Mouse (Mus musculus) heart, adult 9 months (tissue): Measurements from ENCODE around the gene Wdr41.

Source experiments
- DNase-seq, 2 experiments: peaks; one replicate each; pipeline ENCODE4 v3.0.0; 2022; ENCODE audit warnings: low spot score in 2 of 2

Wdr41 gene

DNA sequence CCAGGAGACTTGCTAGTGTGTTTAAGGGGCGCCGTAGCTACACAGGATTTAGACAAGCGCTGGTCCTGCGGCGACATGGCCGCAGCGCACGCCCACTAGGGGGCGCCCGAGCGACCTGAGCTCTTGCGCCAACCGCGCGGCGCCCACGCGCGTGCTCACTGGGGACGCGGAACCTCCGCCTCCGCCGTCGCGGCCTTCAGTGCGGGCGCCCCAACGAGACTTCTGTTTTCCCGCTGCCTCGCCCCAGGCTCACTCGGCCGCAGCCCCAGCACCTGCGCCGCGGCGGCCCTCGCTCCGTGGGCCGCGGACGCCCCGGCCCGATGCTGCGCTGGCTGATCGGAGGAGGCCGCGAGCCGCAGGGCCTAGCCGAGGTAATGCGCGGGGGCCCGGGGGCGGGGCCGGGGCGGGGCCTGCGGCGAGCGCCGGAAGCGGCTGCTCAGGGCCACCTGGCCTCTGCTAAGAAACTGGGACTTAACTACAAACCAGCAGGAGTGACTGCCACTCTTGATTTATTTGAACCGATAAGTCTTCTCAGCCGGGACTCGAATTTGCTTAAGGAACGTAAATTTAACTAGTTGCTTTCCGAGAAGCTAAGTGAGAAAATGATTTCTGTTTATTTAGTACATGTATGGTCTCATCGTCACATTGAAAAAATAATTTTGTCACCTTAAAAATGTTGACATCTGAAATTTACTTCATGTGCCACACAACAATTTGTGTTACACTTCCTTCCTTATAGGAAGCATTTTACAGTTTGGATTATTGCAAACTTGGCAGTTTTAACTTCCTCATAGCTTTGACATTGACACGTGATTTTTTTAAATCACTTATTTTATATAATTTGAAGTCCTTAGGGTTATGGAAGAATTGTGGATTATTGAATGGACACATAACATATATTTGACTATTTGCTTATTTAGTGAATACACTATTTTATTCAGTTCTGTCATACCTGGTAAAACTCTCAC is at the start of gene Wdr41:
Wdr41 (plus strand) TSS at position 126 of the 968 bp plus-strand sequence.
- DNase-seq = peak; percentile 83 to 91

DNA sequence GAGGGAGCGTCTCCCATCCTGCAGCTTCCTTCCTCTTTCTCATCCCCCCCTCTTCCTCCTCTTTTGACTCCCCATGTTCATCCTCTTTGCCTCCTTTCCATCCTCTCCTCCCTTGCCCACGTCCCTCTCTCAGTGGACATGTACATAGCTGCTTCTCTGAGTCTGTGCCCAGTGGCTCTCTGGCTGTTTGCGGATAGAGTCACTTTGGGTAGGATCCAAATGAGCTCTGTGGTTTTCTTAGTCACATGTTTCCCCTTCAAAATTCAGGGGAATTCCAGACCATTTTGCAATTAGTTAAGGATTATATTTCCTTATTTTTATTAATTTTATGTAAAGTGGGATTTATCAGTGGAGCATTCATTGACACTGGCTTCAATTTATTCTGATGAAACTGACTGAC is 48.1 kb upstream of the Wdr41 start:
- no peak for DNase-seq

DNA sequence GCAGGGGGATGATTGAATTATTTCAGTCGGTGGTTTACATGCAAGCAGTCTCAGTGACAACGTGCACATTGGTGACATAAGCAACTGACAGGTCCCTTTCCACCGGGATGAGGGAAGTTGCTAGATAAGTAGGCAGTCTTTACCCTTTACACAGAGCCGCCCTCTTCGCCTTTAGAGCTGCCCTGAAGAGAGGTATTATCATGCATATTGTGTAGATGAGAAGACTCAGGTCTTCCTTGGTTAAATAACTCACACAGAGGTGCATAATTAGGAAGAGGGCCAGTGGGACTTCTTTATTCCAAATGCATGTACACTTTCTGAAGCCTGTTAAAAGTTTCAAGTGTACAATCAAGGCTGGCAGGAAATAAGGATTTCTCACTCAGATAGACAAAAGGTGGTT is 37.7 kb upstream of the Wdr41 start:
- DNase-seq = no peak

DNA sequence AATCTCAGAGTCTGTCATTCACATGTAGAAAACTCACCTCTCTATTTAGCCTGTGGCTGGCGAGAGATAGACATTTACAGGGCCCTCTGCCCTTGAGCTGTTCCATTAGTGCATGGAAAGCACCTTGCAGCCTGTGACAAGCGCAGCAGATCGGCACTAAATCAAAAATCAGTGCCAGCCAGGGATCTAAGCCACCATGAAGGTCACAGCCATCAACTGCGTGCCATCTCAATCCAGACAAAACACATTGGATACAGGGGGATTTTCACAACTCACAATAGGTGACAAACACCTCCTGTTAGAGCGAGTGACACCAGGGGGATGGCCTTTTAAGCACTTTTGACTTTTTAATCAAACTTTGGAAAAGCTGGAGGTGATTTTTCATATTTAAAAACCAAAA is 36.0 kb upstream of the Wdr41 start:
- DNase-seq = no peak

DNA sequence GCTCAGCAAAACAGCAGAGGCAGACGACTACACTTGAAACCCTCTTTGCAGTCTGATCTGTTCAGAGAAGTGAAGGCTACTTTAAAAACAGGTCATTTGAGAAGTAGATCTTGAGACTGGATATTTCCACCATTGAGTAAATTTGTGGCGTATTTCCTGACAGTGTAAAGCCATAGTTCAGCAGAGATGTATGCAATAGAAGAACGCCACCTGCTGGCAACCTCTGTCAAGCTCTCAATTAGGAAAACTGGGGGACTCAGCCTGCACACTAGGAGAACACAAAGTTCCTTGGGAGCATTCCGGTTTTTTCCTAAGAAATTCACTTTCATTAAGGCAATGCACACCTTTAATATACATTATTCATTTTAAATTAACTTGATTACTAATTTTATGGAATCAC is 34.9 kb upstream of the Wdr41 start:
- DNase-seq = peak in 1 of 2 experiments; percentile 36

DNA sequence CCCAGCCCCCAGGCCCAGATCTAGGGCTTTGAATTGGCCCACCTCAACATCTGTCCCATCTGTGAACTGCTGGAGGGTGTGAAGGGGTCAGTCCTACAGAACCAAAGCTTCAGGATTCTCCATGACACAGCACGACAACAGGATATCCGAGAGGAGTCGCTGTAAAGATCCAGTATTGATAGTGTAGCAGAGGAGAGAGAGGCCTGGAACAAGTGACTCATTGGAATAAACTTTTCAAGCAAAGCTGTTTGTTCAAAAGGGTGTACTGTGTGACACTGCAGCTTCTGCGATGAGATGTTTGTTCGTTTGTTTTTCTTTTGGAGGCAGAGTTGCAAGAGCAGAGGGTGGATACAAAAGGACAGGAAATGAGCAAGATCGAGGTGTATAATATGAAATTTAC is 20.2 kb upstream of the Wdr41 start:
- no peak for DNase-seq

DNA sequence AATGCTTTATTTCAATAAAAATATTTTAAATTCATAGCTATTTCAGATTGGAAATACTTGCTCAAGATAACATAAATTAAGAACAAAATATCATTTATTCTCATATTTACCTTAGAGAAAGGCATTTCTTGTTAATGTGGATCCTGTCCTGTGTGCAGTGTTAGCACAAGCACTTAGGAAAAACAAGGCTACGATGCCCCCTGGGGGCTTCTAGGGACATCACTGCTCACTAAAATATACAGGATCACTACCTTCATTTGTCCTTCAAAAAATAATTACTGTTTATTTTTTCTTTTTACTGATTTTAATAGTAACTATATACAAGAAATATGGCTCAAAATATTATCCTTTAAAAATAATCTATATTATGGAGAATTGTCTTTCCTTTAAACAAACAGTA is 18.2 kb upstream of the Wdr41 start:
- no peak for DNase-seq

DNA sequence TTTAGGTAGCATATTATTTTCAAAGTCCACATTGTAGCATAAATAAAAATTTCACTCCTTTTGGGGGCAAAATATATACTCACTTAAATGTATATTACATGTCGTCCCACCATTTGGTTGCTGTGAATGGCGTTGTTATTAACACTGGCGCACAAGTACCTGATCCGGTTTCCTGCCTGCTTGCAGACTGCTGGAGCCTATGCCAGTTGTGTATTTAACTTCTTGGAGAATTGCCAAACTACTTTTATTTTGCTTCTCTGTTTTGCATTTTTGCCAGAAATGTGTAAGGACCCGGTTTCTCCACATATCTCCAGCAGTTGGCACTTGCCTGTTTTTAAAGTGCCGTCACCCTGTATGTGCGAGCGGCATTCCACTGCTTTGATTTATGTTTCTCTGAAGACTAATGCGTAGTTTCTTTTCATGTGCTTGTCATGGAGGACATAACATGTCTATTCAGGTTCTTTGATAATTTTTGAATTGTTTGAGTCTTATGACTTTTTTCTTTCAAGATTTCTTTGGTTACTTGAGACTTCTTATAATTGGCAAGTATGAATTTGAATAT is 6.1 kb upstream of the Wdr41 start:
- no peak for DNase-seq

DNA sequence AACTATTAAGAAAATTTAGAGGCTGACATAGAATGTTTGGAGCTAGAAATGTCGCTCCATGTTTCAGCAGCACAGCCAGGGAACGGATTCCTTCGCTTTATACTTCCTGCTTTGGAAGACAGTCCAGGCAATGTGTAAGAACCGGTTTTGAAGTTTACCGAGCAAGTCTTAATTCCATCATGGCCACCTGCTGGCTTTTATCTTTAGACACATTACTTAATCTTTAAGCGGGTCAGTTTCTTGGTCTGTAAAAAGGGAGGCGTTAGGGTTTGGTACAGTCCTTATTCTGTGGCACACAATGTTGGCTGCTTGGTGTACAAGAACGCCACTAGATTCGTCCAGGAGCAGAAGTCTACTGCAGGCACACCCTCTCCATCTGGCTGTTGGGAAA is 321 bp upstream of the Wdr41 start:
- DNase-seq = no peak

DNA sequence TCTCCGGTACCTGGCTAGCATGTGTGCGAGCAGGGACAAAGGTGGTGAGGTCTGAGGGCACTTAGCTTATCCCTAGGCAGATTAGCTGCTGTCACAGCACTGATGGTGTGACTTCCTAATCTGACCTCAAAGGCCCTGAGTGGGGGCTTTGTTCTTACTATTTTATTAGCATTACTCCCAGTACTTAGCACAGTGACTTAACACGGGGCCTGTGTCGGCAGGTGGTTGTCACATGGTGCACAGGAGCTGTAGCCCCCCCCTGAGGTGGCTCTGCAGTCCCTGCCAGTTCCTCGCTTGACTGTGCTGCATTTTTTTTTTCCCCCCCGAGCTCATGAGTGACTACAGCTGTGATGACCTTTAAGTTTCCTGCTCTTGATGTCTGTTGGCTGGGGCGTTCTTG is 2.9 kb downstream of the Wdr41 start:
- peak in 1 of 2 experiments; percentile 2 for DNase-seq

DNA sequence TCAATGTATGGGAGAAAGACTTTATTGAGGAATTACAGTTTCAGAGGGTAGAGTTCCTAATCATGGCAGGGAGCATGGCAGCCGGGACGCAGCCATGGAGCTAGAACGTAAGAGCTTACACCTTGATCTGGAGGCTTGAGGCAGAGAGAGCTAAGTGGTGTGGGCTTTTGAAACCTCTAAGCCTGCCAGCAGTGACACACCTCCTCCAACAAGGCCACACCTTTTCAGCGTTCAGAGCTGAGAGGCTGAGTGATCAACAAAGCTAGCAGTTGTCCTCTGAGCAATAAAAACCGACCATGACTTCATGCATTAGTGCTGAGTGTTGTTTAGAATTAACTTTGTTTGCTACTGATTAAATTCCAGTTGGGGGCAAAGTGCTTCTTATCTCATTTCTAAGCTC is 14.4 kb downstream of the Wdr41 start:
- no peak for DNase-seq

DNA sequence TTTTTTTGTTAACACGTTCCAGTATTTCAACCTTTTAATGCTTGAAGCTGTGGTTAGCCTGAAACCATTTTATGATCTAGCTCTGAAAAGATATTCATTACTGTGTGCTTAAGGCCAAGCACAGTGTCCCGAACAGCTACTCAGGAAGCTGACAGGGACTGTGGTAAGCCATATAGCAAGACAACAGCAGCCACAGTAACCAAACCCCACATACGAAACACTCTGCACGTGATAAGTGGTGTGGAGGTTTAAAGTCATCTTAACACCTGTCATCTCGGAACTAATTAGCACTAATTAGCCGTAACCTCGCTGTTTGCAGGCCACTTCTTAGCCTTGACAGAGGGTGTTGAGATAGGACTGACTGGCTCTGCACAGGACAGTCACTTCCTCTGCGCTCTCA is 31.1 kb downstream of the Wdr41 start:
- no peak for DNase-seq

DNA sequence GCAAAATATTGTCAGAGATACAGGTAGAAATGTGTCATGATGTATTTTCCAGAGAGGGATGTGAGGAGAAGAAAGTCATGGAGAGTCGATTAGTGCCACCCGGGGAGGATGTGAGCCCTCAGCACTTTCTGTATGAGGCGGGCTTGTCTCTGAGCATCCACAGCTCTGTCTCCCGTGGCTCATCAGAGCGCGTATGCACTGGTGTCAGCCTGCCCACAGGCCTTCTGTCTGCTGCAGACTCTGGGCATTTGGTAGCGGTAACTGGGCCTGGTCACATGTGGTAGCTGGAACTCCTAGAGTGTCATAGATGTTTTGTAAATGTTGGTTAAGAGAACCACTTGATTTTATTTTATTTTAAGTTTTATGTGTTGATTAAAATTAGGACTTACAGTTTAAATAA is 33.1 kb downstream of the Wdr41 start:
- DNase-seq = no peak

DNA sequence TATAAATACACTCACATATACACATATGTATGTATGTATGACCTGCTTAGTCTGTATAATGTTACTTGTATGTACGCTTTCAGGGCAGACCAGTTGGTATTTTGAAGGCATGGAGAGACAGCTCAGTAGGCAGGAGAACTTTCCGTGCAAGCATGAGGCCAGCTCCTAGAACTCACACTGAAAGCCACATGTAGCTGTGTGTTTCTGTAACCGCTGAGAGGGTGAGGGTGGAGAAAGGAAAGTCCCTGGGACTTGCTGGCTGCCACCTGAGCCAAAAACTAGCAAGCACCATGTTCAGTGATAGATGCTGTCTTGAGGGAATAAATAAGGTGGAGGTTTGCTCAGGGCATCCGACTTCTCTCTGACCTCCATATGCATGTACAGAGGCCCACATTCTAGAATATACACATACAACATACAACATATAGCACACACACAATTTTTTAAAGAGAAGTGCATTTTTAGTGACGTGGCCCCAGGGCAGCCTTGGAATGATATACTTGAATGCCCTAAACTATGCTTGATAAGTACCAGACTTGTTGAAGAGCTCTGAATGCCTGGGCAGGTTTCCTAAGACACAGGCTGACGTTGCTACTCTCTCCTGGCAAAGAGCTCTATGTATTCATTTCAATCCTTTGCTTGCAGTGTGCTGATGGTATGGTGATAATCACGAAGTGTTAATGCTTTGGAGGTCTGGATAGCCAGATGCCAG is 35.6 kb downstream of the Wdr41 start:
- DNase-seq = no peak

DNA sequence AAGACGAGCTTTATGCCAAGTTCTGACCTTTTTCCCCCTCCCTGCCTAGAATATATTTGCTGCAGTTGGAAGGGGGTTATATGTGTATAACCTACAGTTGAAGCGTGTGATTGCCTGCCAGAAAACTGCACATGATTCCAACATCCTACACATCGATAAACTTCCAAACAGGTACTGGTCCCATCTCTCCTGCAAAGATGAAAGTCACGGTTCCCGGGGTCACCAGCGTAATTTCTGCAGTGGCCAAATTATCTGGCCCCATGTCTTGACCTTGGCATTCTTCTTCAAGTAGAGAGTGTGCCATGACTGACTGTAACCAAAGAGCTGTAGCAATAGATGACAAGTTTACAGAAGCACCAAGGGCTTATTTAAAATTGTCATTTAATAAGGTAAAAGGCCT is 41.1 kb downstream of the Wdr41 start:
- no peak for DNase-seq

DNA sequence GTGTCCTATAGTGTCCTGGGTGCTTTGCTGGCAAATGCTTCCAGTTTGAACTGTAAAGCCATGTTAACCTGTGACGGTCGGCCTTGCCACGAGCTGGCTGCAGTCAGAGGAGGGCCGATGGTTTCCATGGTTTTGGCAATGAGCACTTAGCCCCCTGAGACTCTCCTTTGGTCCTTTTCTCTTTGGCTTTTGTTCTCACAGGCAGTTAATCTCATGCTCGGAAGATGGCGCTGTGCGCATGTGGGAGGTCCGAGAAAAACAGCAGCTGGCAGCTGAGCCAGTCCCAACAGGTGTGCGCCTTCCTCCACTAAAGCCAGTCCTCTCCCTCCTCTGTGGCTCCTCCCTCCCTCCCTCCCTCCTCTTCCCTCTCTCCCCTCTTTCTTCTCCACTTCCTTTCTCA is 41.8 kb downstream of the Wdr41 start:
- DNase-seq = no peak

DNA sequence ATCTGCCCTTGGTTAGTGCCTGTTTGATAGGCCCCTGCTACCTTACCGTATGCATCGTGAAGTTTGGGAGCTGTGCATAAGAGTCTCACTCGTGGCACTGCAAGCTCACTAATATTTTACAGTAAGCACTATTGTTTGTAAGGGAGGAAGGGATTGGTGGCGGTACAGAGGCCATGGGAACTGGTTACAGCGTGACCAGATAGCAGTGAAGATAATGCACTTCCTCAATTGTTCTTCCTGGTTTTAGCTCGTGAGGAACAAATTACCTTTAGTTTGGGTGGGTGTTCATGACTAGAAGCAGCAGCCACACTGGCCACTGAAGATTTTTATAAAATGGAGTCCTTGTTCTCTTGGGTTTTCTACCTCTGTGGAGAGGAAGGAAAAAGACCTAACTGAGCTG is 43.2 kb downstream of the Wdr41 start:
- no peak for DNase-seq

DNA sequence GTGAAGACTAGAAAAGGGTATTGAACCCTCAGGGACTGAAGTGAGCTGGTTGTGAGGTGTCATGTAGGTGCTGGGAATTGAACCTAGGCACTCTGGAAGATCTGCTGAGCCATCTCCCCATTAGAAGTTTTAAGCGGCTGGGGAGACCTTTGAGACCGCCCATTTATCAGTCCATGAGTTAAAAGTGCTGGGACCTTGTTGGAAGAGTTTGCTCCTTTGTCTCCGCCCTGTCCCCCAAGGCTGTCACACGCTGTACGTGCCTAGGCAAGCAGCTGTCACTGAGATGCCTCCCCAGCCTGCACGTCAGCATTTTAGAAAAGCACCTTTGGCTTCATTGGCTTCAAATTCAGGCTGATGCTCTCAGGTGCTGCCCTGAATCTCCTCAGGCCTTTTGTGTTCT is 44.1 kb downstream of the Wdr41 start:
- DNase-seq = no peak

DNA sequence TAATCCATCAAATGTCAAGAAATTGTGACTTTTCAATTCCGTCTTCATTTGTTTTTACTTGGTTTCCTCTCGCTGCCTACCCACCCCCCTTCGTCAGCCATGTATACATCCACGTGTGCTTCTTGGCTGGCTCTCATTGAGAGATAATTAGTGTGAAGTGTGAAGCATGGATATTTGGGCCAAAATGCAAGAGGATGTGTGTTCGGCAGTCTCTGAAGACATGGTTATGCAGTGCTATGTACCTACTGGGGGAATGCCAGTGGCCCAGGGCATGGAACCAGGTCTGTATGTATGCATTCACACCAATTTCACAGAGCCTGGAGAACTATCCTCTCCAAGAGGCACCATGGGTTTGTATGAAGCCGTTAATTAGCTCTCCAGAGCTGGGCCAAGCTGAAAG is 54.7 kb downstream of the Wdr41 start:
- no peak for DNase-seq

DNA sequence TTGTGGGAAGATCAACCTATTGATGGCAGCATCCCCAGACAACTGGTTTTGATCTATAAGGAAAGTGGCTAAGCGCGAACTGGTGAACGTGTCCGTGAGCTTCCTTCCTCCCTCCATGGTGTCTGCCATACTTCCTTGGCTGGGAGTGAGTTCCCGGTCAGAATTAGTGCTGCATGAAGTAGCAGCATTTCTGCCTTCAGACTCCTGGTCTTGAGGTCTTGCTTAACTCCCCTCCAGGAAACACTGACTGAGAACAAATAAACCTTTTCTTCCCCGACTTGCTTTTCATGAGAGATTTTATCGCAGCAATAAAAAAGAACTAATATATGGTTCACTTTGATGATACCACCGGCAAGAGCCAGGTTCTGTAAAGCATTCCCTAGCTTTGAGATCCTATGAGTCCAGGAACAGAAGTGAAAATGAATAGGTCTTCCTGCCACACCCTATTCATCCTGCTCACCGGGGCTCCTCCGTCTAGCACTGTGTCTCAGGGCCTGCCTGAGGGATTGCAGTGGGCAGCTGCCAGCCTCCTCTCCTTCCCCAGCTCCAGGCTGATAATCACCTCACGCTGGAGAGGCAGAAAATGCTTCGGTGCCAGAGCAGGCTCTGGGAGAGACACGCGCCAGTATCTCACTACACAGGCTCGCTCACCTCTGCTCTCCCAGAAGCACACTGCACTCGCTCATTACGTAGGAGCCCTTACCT is 56.1 kb downstream of the Wdr41 start:
- peak; percentile 3 to 8 for DNase-seq

DNA sequence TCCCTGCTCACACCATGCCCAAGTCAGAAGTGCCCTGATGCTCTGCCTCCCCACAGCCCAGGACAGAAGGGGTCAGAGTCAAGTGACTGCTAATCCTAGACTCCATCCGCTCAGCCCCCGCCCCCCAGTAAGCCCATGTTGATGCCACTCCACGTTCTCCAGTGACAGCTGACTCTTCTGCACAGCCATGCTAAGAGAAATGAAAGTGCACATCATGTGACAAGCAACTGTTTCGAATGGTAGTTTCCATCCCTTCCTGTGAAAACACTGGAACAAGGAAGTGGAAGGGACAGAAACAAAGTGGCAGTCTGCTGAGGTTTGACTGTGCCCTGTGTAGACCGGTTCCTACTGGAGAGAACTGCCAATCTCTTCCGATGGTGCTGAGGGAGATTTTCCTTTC is 56.8 kb downstream of the Wdr41 start:
- DNase-seq = peak in 1 of 2 experiments; percentile 9

DNA sequence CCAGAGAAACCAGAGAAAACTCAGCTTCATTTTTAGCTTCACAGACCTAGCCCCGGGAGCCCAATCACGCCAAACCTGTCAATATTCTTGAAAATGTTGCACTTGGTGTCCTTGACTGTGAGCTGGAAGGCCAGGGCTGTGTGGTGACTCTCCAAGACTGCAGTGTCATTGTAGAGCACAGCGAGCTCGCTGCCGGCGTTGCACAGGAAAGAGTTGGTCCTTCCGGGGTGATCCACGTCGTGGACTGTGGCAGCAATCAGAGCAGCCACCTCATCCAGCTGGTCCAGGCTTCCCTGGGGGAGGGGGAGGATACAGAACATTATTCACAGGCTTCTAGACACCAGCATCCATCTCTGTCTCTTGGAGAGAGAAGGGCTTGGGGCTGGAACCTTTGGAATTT is 58.0 kb downstream of the Wdr41 start:
- no peak for DNase-seq
